Mouse (Mus musculus) ES-CJ7 (cell line): ENCODE measurements around the gene Il13.

Experiments
- DNase-seq: peaks from one replicate; pipeline ENCODE4 v3.0.0; 2011; ENCODE audit warnings: low read depth, low spot score

The Il13 gene

GRCm38 (mm10) chr11:53584849-53585248, 49.7 kb downstream of the Il13 start:
- peak; percentile 56 for DNase-seq

GRCm38 (mm10) chr11:53583151-53583550, 51.4 kb downstream of the Il13 start:
- DNase-seq = peak; percentile 42
